Mouse (Mus musculus) forebrain, postnatal 0 days (tissue): ENCODE data around the gene Atrnl1. TPM values are rescaled to one million over a fixed set of nuclear protein-coding genes. Genes with fewer than 3 reads are reported as not detected.

ENCODE experiments used
- ATAC-seq: fragments of 200-750 bp; cut with Nextera tagmentation; 2 replicates; pipeline ENCODE4 v1.8.0; 2017; ENCODE audit warnings: mild to moderate bottlenecking, moderate library complexity
- DNase-seq: peaks from one replicate; pipeline ENCODE4 v3.0.0-alpha.2; 2015
- H3K27ac ChIP-seq: fragments of 300-500 bp; sonication (generic); 2 replicates; pipeline ENCODE4 v1.5.1; 2014; ENCODE audit warnings: low read depth, mild to moderate bottlenecking, antibody characterized with exemption, low read length, moderate library complexity, mixed read lengths
- H3K27me3 ChIP-seq: fragments of 300-500 bp; sonication (generic); 2 replicates; pipeline ENCODE4 v1.6.1; 2014; ENCODE audit warnings: mild to moderate bottlenecking, low read length, mixed read lengths; ENCODE audit not compliant: insufficient read depth
- H3K36me3 ChIP-seq: fragments of 300-500 bp; sonication (generic); 2 replicates; pipeline ENCODE4 v1.6.1; 2014; ENCODE audit warnings: mild to moderate bottlenecking, moderate library complexity; ENCODE audit not compliant: insufficient read depth
- H3K4me1 ChIP-seq: fragments of 300-500 bp; sonication (generic); 2 replicates; pipeline ENCODE4 v1.6.1; 2014; ENCODE audit warnings: antibody characterized with exemption; ENCODE audit not compliant: insufficient read depth
- H3K4me2 ChIP-seq: fragments of 300-500 bp; sonication (generic); 2 replicates; pipeline ENCODE4 v1.6.1; 2014; ENCODE audit warnings: low read depth, mild to moderate bottlenecking, moderate library complexity
- H3K4me3 ChIP-seq: fragments of 300-500 bp; sonication (generic); 2 replicates; pipeline ENCODE4 v1.5.1; 2014; ENCODE audit warnings: low read depth, low read length, mixed read lengths
- H3K9ac ChIP-seq: fragments of 300-500 bp; sonication (generic); 2 replicates; pipeline ENCODE4 v1.6.1; 2014; ENCODE audit warnings: mild to moderate bottlenecking
- H3K9me3 ChIP-seq: fragments of 300-500 bp; sonication (generic); 2 replicates; pipeline ENCODE4 v1.6.1; 2016; ENCODE audit warnings: low read length
- CTCF ChIP-seq: sonication (generic); IDR thresholded peaks from 2 replicates; pipeline ENCODE4 v1.5.1; 2016; ENCODE audit warnings: antibody characterized with exemption, control low read depth, low read depth
- WGBS: fragments of 180-500 bp; shearing (Covaris S2); extraction: QIAGEN DNeasy Blood & Tissue Kit; methylation state at CpG from one replicate; pipeline ENCODE4 v1.1.7; 2014; 5-methylcytosine and 5-hydroxymethylcytosine counted together
- polyA plus RNA-seq: library from polyadenylated mRNA; unstranded; fragments of >200 nt; fragmentation: Nextera tagmentation; extraction: Ambion mirVana; gene quantifications from 2 replicates; pipeline ENCODE4 v1.2.1, GENCODE M21; 2015
- total RNA-seq: library from RNA; depleted of rRNA; stranded (reverse); fragments of >200 nt; gene quantifications from 2 replicates; pipeline ENCODE4 v1.2.3, GENCODE M21; 2014

The Atrnl1 gene
- total and polyA plus RNA-seq, 2 experiments from 2014 or later = 4.8 to 59.9 TPM

DNA sequence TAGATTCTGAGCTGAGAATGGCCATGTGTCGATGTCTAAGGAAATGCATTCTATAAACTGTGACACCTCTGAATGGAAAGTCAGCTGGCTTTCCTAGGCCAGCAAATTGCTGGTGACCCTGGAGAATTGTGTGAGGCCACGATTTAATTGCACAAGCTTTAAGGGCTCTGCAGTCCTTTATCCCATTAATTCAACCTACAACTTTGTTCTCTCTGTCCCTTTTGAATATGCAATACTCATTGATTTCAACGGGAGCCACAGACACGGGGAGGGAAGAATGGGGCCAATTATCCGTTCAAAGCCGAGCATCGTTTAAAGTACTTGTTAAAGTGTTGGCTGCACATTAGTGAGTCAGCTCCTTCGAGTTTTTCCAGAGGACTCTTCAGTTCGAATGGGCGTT is 496.8 kb downstream of the Atrnl1 start:
- no peak overlapping the region for H3K27ac ChIP-seq
- 13% methylated on average over 10 of the region's 10 CpGs for WGBS
- no peak overlapping the region for H3K4me2 ChIP-seq
- no peaks in the 10 kb centered on the region for H3K27me3 ChIP-seq
- peak; percentile 27; the same call in 1 of the 2 replicates for ATAC-seq
- H3K4me1 ChIP-seq = peaks cover 3% of the 10 kb centered on the region; the same call in 1 of the 2 replicates
- no peak overlapping the region for H3K9ac ChIP-seq
- DNase-seq = peak; percentile 35
- no peaks in the 10 kb centered on the region for H3K9me3 ChIP-seq
- H3K36me3 ChIP-seq = no peaks in the 10 kb centered on the region
- no peak overlapping the region for H3K4me3 ChIP-seq
- no peak for TF ChIP-seq CTCF

DNA sequence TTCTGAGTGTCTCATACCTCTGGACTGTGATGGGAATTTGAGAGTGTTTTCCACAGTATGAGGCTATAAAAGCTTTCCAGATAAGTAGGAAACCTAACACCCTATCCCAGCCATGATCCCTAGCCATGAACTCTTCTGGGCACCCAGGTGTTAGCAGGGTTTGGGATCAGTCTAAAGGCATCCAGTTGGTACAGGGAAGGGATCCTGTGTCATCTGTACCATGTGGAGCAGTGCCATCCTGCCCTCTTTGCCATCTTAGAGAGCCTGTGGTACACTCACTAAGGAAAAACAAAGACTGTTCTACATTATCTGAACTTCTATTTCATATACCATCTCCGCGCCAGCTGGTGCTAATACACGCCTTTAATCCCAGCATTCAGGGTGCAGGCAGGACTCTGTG is 499.7 kb downstream of the Atrnl1 start:
- peaks cover 3% of the 10 kb centered on the region; the same call in 1 of the 2 replicates for H3K4me1 ChIP-seq
- TF ChIP-seq CTCF = no peak
- no peak overlapping the region for H3K4me3 ChIP-seq
- H3K9me3 ChIP-seq = no peaks in the 10 kb centered on the region
- no peaks in the 10 kb centered on the region for H3K27me3 ChIP-seq
- no peaks in the 10 kb centered on the region for H3K36me3 ChIP-seq
- 95% methylated on average over 3 of the region's 3 CpGs for WGBS
- no peak for DNase-seq
- ATAC-seq = no peak
- no peak overlapping the region for H3K4me2 ChIP-seq
- no peak overlapping the region for H3K27ac ChIP-seq
- no peak overlapping the region for H3K9ac ChIP-seq

DNA sequence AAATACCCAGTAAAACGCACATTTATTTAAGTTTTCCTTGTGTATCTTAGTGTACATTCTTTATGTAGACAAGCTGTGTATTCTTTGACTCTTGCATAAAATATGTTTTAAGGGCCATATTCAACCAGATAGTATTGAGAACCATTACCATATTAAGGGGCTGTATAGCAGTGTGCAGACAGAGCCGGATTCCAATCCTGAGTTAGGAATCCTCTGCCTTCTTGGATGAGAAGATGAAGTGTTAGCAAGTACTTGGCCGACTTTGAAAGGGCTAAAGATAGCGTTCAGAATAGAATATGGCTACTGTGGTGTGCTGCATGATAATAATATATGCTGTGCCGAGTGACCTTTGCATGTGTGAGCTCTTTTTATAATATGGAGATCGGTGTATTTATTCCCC is 500.5 kb downstream of the Atrnl1 start:
- WGBS = 84% methylated on average over 6 of the region's 6 CpGs
- no peak overlapping the region for H3K4me3 ChIP-seq
- H3K4me2 ChIP-seq = no peak overlapping the region
- DNase-seq (no peak), ATAC-seq (no peak)
- no peak overlapping the region for H3K9ac ChIP-seq
- H3K9me3 ChIP-seq = no peaks in the 10 kb centered on the region
- H3K27ac ChIP-seq = no peak overlapping the region
- no peaks in the 10 kb centered on the region for H3K27me3 ChIP-seq
- peaks cover 3% of the 10 kb centered on the region; the same call in 1 of the 2 replicates for H3K4me1 ChIP-seq
- TF ChIP-seq CTCF = no peak
- H3K36me3 ChIP-seq = no peaks in the 10 kb centered on the region

DNA sequence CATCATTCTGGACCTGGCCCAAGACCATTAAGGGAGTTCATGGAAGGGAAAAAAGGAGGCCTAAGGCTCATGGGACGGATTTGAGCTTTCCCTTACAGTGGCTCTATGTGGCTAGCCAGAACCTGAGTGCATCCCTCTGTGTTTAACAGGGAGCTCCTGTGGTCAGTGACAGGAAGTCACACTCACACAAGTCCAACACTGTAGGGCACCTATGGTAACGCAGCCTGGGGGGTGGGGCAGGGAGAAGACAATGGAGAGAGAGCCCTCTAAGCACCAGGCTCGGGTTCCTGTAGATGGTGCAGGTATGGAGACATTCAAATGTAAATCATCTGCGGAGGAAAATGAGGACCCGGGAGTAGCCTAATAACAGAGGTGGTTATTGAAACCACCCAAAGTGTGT is 501.3 kb downstream of the Atrnl1 start:
- DNase-seq = no peak
- no peak overlapping the region for H3K4me3 ChIP-seq
- H3K27me3 ChIP-seq = no peaks in the 10 kb centered on the region
- WGBS = 28% methylated on average over 5 of the region's 5 CpGs
- no peak overlapping the region for H3K4me2 ChIP-seq
- H3K9me3 ChIP-seq = no peaks in the 10 kb centered on the region
- no peak overlapping the region for H3K9ac ChIP-seq
- TF ChIP-seq CTCF = no peak
- H3K4me1 ChIP-seq = peaks cover 3% of the 10 kb centered on the region; the same call in 1 of the 2 replicates
- no peak for ATAC-seq
- H3K36me3 ChIP-seq = no peaks in the 10 kb centered on the region
- no peak overlapping the region for H3K27ac ChIP-seq

- Histone ChIP-seq H3K27me3 (no peaks in the 10 kb centered on the region), H3K4me3 (no peak overlapping the region), H3K9me3 (no peaks in the 10 kb centered on the region), H3K36me3 (no peaks in the 10 kb centered on the region), H3K4me2 (no peak overlapping the region), H3K4me1 (no peaks in the 10 kb centered on the region), H3K9ac (no peak overlapping the region), H3K27ac (no peak overlapping the region)
- ATAC-seq (peak; percentile 78), DNase-seq (no peak)
- WGBS = 78% methylated on average over 5 of the region's 5 CpGs
- no peak for TF ChIP-seq CTCF
These were observed 502.4 kb downstream of the Atrnl1 start for GRCm38 (mm10) chr19:58113092-58113731.

GRCm38 (mm10) chr19:58117595-58117994 is 506.8 kb downstream of the Atrnl1 start:
- TF ChIP-seq CTCF = no peak
- no peaks in the 10 kb centered on the region for H3K36me3 ChIP-seq
- no peaks in the 10 kb centered on the region for H3K4me1 ChIP-seq
- no peak overlapping the region for H3K4me3 ChIP-seq
- no peak overlapping the region for H3K9ac ChIP-seq
- 69% methylated on average over 6 of the region's 6 CpGs for WGBS
- no peaks in the 10 kb centered on the region for H3K27me3 ChIP-seq
- DNase-seq (no peak), ATAC-seq (peak; percentile 46; the same call in 1 of the 2 replicates)
- no peaks in the 10 kb centered on the region for H3K9me3 ChIP-seq
- H3K4me2 ChIP-seq = no peak overlapping the region
- H3K27ac ChIP-seq = no peak overlapping the region

GRCm38 (mm10) chr19:58118141-58118835 is 507.5 kb downstream of the Atrnl1 start:
- H3K4me3 ChIP-seq = no peak overlapping the region
- no peaks in the 10 kb centered on the region for H3K4me1 ChIP-seq
- ATAC-seq = peak; percentile 81
- H3K9me3 ChIP-seq = no peaks in the 10 kb centered on the region
- H3K27me3 ChIP-seq = no peaks in the 10 kb centered on the region
- H3K36me3 ChIP-seq = no peaks in the 10 kb centered on the region
- H3K9ac ChIP-seq = no peak overlapping the region
- H3K27ac ChIP-seq = no peak overlapping the region
- DNase-seq = peak; percentile 72
- 43% methylated on average over 19 of the region's 19 CpGs for WGBS
- peak overlapping the region; percentile 10 for H3K4me2 ChIP-seq
- TF ChIP-seq CTCF = peak; percentile 44
